Mouse (Mus musculus) left cerebral cortex, postnatal 4 days (tissue): ENCODE measurements at regions not wholly inside any gene's neighbourhood (a gene's known extent, or its start where the extent isn't known, plus 50 kb on each side); places are given as distances from the start of the nearest gene placed in this dataset.

Source experiments
- DNase-seq: peaks from one replicate; pipeline ENCODE4 v3.0.0-alpha.2; 2022
- intact Hi-C: fragments of 180-260 bp; cut with DNase I; formaldehyde crosslinking; loops from one replicate; pipeline ENCODE4 v1.15.1; 2025

- intact Hi-C loops = no loop called here
- no peak for DNase-seq
Observed at GRCm38 (mm10) chr10:21481255-21481654, 104.2 kb downstream of the Aldh8a1 start.

- intact Hi-C loops = no loop called here
- DNase-seq = no peak
Observed at GRCm38 (mm10) chr10:21482055-21482454, 105.0 kb downstream of the Aldh8a1 start.

GRCm38 (mm10) chr10:21482659-21483058 is 105.6 kb downstream of the Aldh8a1 start:
- intact Hi-C loops = no loop called here
- DNase-seq = no peak

GRCm38 (mm10) chr10:21483373-21483772 is 106.3 kb downstream of the Aldh8a1 start:
- intact Hi-C loops = no loop called here
- DNase-seq = no peak

- no peak for DNase-seq
- intact Hi-C loops = no loop called here
Observed at GRCm38 (mm10) chr10:21488374-21488930, 104.5 kb upstream of the 1700020N01Rik start.

- intact Hi-C loops = no loop called here
- DNase-seq = no peak
Observed at GRCm38 (mm10) chr10:21490910-21491309, 102.0 kb upstream of the 1700020N01Rik start.

- intact Hi-C loops = no loop called here
- DNase-seq = no peak
Observed at GRCm38 (mm10) chr10:21492254-21492894, 100.6 kb upstream of the 1700020N01Rik start.

- intact Hi-C loops = no loop called here
- no peak for DNase-seq
Observed at GRCm38 (mm10) chr10:21494536-21494935, 98.4 kb upstream of the 1700020N01Rik start.

GRCm38 (mm10) chr10:21497110-21497509 is 95.8 kb upstream of the 1700020N01Rik start:
- DNase-seq = no peak
- intact Hi-C loops = no loop called here

- intact Hi-C loops = no loop called here
- DNase-seq = no peak
Observed at GRCm38 (mm10) chr10:21498143-21498542, 94.8 kb upstream of the 1700020N01Rik start.

GRCm38 (mm10) chr10:21501658-21502057 is 91.3 kb upstream of the 1700020N01Rik start:
- DNase-seq = no peak
- intact Hi-C loops = no loop called here

- DNase-seq = no peak
- intact Hi-C loops = no loop called here
Observed at GRCm38 (mm10) chr10:21504431-21504830, 88.5 kb upstream of the 1700020N01Rik start.

GRCm38 (mm10) chr10:21511386-21511785 is 81.6 kb upstream of the 1700020N01Rik start:
- no peak for DNase-seq
- intact Hi-C loops = no loop called here

GRCm38 (mm10) chr10:21512486-21512885 is 80.5 kb upstream of the 1700020N01Rik start:
- intact Hi-C loops = no loop called here
- no peak for DNase-seq

GRCm38 (mm10) chr10:21517721-21518120 is 75.2 kb upstream of the 1700020N01Rik start:
- intact Hi-C loops = no loop called here
- no peak for DNase-seq

GRCm38 (mm10) chr10:21520854-21521253 is 72.1 kb upstream of the 1700020N01Rik start:
- no peak for DNase-seq
- intact Hi-C loops = no loop called here

- DNase-seq = no peak
Observed at GRCm38 (mm10) chr10:21525555-21525954, 67.4 kb upstream of the 1700020N01Rik start.

GRCm38 (mm10) chr10:21528396-21528795 is 64.5 kb upstream of the 1700020N01Rik start:
- no peak for DNase-seq
- intact Hi-C loops = no loop called here

More at GRCm38 (mm10) chr10:21525555-21525954, 67.4 kb upstream of the 1700020N01Rik start:
- intact Hi-C loops = no loop called here

- DNase-seq = peak; percentile 12
Observed at GRCm38 (mm10) chr10:21529098-21529749, 63.7 kb upstream of the 1700020N01Rik start.

GRCm38 (mm10) chr10:21532142-21532541 is 60.8 kb upstream of the 1700020N01Rik start:
- intact Hi-C loops = no loop called here
- no peak for DNase-seq

More at GRCm38 (mm10) chr10:21529098-21529749, 63.7 kb upstream of the 1700020N01Rik start:
- intact Hi-C loops = no loop called here

- no peak for DNase-seq
- intact Hi-C loops = no loop called here
Observed at GRCm38 (mm10) chr10:21535631-21536030, 57.3 kb upstream of the 1700020N01Rik start.

- DNase-seq = no peak
- intact Hi-C loops = no loop called here
Observed at GRCm38 (mm10) chr10:21538481-21538880, 54.5 kb upstream of the 1700020N01Rik start.
